Comparison of ENCODE assay signal across 9 mouse cellular contexts in genomic region chr2:71290107-71290775, GRCm38 (mm10).
DNase-seq lines count a peak whose midpoint lies in the region; ATAC-seq lines count a peak whose summit lies in the region.
"Had no signal": no experiment of that assay in that cellular context is flagged by ENCODE, and none has a peak within 500 bp of the region (broad histone marks: within the 10 kb centered on the region; RNA-seq: fewer than 3 reads in every experiment).

No protein-coding gene starts in this region.

- peak; percentile 18 for DNase-seq in gastrocnemius, postnatal 14 days
- DNase-seq in gastrocnemius, postnatal 10 days: no peak
- DNase-seq in R1 (ENCODE audit: low read depth, low spot score): peak; percentile 88
- peak; percentile 62 for DNase-seq in retina, embryonic 14.5 days (ENCODE audit: low spot score)
- no peak for DNase-seq in adrenal gland, postnatal 36 days
- DNase-seq in spleen, postnatal 4 days (ENCODE audit: low spot score in 2 of 2): no peak
- no peak for DNase-seq in heart, adult 18-20 months
- DNase-seq: liver, embryonic 13.5 days had no signal

- intact Hi-C loops in gastrocnemius, postnatal 14 days (cut with DNase I; ENCODE audit: low total_unique reads): no loop called here

- no peaks in the 10 kb centered on the region for H3K27me3 ChIP-seq in kidney, embryonic 15.5 days
- H3K27me3 ChIP-seq: liver, embryonic 13.5 days had no signal

- peaks cover 25% of the 10 kb centered on the region for H3K4me1 ChIP-seq in kidney, embryonic 15.5 days
- H3K4me1 ChIP-seq: liver, embryonic 13.5 days had no signal

- peak; percentile 49; the same call in 1 of the 2 replicates for ATAC-seq in kidney, embryonic 15.5 days (replicated peaks; ENCODE audit: low FRiP score)

- H3K27ac ChIP-seq in kidney, embryonic 15.5 days: peak overlapping the region; percentile 27
- H3K27ac ChIP-seq: liver, embryonic 13.5 days had no signal

- H3K4me3 ChIP-seq in kidney, embryonic 15.5 days (replicated peaks): no peak overlapping the region
- H3K4me3 ChIP-seq: liver, embryonic 13.5 days had no signal

- no peak overlapping the region for H3K4me2 ChIP-seq in kidney, embryonic 15.5 days
- H3K4me2 ChIP-seq: liver, embryonic 13.5 days had no signal

- H3K9me3 ChIP-seq in kidney, embryonic 15.5 days (replicated peaks): no peaks in the 10 kb centered on the region
- H3K9me3 ChIP-seq: liver, embryonic 13.5 days had no signal

- no peaks in the 10 kb centered on the region for H3K36me3 ChIP-seq in kidney, embryonic 15.5 days
- H3K36me3 ChIP-seq: liver, embryonic 13.5 days had no signal

- no peak overlapping the region for H3K9ac ChIP-seq in kidney, embryonic 15.5 days
- H3K9ac ChIP-seq: liver, embryonic 13.5 days had no signal

- WGBS in kidney, embryonic 15.5 days: 53% methylated on average over 6 of the region's 6 CpGs

Comparison
In these comparisons a context has a peak if more than half of its experiments do, and no peak if none do; other contexts are left out.
1. DNase-seq: peak in gastrocnemius, postnatal 14 days (single experiment), R1 (single experiment) and retina, embryonic 14.5 days (single experiment); none in gastrocnemius, postnatal 10 days (single experiment), adrenal gland, postnatal 36 days (0 of 2), spleen, postnatal 4 days (0 of 2) and heart, adult 18-20 months (0 of 2).